Mouse (Mus musculus) bone marrow, adult 2 months (tissue): ENCODE measurements around the gene Nelfe. TPM values are rescaled to one million over a fixed set of nuclear protein-coding genes. Genes with fewer than 3 reads are reported as not detected.

Experiments
- H3K27ac ChIP-seq: fragments of 200-500 bp; 2 replicates; pipeline ENCODE4 v1.5.1; 2012; ENCODE audit warnings: low read depth, mild to moderate bottlenecking, control low read depth, inconsistent platforms, low read length; ENCODE audit not compliant: control insufficient read depth, poor library complexity, insufficient read depth
- H3K4me1 ChIP-seq: fragments of 200-500 bp; 2 replicates; pipeline ENCODE4 v1.6.1; 2011; ENCODE audit warnings: low read length; ENCODE audit not compliant: control insufficient read depth, insufficient read depth
- H3K4me3 ChIP-seq: fragments of 200-500 bp; replicated peaks from 2 replicates; pipeline ENCODE3; 2011; ENCODE audit warnings: mild to moderate bottlenecking, low read depth, low read length, control low read depth; ENCODE audit not compliant: control insufficient read depth
- CTCF ChIP-seq: fragments of 200-500 bp; IDR thresholded peaks from 2 replicates; pipeline ENCODE4 v1.5.1; 2011; ENCODE audit warnings: low read length, control low read depth; ENCODE audit not compliant: control insufficient read depth, insufficient read depth
- POLR2A ChIP-seq: fragments of 200-500 bp; IDR thresholded peaks from 2 replicates; pipeline ENCODE4 v1.6.1; 2011; ENCODE audit warnings: low read depth, mild to moderate bottlenecking, control low read depth, low read length, borderline replicate concordance; ENCODE audit not compliant: control insufficient read depth
- WGBS: fragments of 180-500 bp; shearing (Covaris S2); methylation state at CpG from one replicate; pipeline ENCODE4 v1.1.7; 2018; 5-methylcytosine and 5-hydroxymethylcytosine counted together
- polyA plus RNA-seq: library from polyadenylated mRNA; stranded (reverse); fragments of >200 nt; gene quantifications from 2 replicates; pipeline ENCODE4 v1.2.4, GENCODE M21; 2011; ENCODE audit warnings: low replicate concordance; ENCODE audit not compliant: missing spikeins, insufficient read depth, insufficient read length

Nelfe gene
- polyA plus RNA-seq, 1 experiment: 42.2 TPM

- no peaks in the 10 kb centered on the region for H3K4me1 ChIP-seq
- no peak overlapping the region for H3K4me3 ChIP-seq
- H3K27ac ChIP-seq: no peak overlapping the region
- no peak for TF ChIP-seq POLR2A
- TF ChIP-seq CTCF: no peak
- WGBS: 79% methylated on average over 9 of the region's 9 CpGs
Observed at GRCm38 (mm10) chr17:34860514-34860913, 10.3 kb downstream of the Nelfe start.

GRCm38 (mm10) chr17:34861704-34862415 is 11.7 kb downstream of the Nelfe start:
- Histone ChIP-seq H3K4me1 (no peaks in the 10 kb centered on the region), H3K4me3 (no peak overlapping the region), H3K27ac (no peak overlapping the region)
- TF ChIP-seq POLR2A: no peak
- TF ChIP-seq CTCF: no peak
- 79% methylated on average over 13 of the region's 13 CpGs for WGBS

GRCm38 (mm10) chr17:34862416-34863081 is 12.4 kb downstream of the Nelfe start, which contains the start of gene Cfb:
Gene Cfb (minus strand): TSS chr17:34862518.
- Histone ChIP-seq H3K27ac (no peak within 1 kb of the TSS), H3K4me1 (no peaks in the 10 kb centered on the region), H3K4me3 (no peak within 1 kb of the TSS)
- TF ChIP-seq POLR2A: no peak
- no peak for TF ChIP-seq CTCF
- WGBS: 43% methylated on average over 8 of the region's 8 CpGs

GRCm38 (mm10) chr17:34865981-34866380 is 15.8 kb downstream of the Nelfe start:
- WGBS: 54% methylated on average over 7 of the region's 7 CpGs
- no peaks in the 10 kb centered on the region for H3K4me1 ChIP-seq
- no peak overlapping the region for H3K4me3 ChIP-seq
- TF ChIP-seq CTCF (no peak), POLR2A (no peak)
- no peak overlapping the region for H3K27ac ChIP-seq

GRCm38 (mm10) chr17:34874321-34874720 is 24.1 kb downstream of the Nelfe start:
- WGBS: 84% methylated on average over 6 of the region's 6 CpGs
- H3K27ac ChIP-seq: no peak overlapping the region
- TF ChIP-seq CTCF: no peak
- TF ChIP-seq POLR2A: no peak
- H3K4me3 ChIP-seq: no peak overlapping the region
- no peaks in the 10 kb centered on the region for H3K4me1 ChIP-seq

GRCm38 (mm10) chr17:34879336-34879879 is 29.2 kb downstream of the Nelfe start, which contains the start of gene Zbtb12:
Gene Zbtb12 (plus strand): TSS chr17:34879483.
- H3K4me3 ChIP-seq: no peak within 1 kb of the TSS
- TF ChIP-seq CTCF (no peak), POLR2A (no peak)
- H3K4me1 ChIP-seq: no peaks in the 10 kb centered on the region; the same call in 1 of the 2 replicates
- 36% methylated on average over 11 of the region's 11 CpGs for WGBS
- H3K27ac ChIP-seq: no peak within 1 kb of the TSS

- H3K27ac ChIP-seq: no peak overlapping the region
- no peaks in the 10 kb centered on the region; the same call in 1 of the 2 replicates for H3K4me1 ChIP-seq
- TF ChIP-seq POLR2A: no peak
- no peak for TF ChIP-seq CTCF
Observed at GRCm38 (mm10) chr17:34881166-34881565, 31.0 kb downstream of the Nelfe start.

GRCm38 (mm10) chr17:34881683-34882310 is 31.6 kb downstream of the Nelfe start, which contains the start of gene Gm20547:
Gene Gm20547 (minus strand): TSS chr17:34882042.
- H3K4me1 ChIP-seq: no peaks in the 10 kb centered on the region; the same call in 1 of the 2 replicates
- H3K4me3 ChIP-seq: no peak within 1 kb of the TSS
- 86% methylated on average over 15 of the region's 15 CpGs for WGBS
- TF ChIP-seq POLR2A (no peak), CTCF (no peak)
- no peak within 1 kb of the TSS for H3K27ac ChIP-seq

More at GRCm38 (mm10) chr17:34881166-34881565, 31.0 kb downstream of the Nelfe start:
- H3K4me3 ChIP-seq: no peak overlapping the region
